Mouse (Mus musculus): ENCODE data around the gene Olfr146.

Olfr146 gene

DNA sequence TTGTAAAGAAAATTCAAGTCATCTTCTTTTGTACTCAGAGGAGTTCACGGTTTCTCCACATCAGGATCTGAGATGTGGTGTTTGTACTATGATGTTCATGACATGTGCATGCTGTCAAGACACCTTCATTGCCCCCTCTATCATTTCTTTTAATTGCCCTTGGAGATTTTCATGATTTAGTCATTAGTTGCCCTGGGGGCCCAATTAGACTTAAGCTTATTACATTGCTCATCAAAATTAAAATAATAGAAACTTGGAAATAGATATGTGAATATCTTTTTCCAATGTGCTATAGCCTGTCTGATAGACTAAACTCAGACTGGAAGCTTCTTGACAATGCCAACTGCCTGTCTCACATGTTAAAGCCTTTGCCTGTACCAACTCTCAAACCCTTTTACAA is at the start of gene Olfr146:
TSS of gene Olfr146 (minus strand) at position 101 of the 400 bp plus-strand sequence.
- no peak for DNase-seq (ENCODE audit: low spot score in 2 of 2)

DNA sequence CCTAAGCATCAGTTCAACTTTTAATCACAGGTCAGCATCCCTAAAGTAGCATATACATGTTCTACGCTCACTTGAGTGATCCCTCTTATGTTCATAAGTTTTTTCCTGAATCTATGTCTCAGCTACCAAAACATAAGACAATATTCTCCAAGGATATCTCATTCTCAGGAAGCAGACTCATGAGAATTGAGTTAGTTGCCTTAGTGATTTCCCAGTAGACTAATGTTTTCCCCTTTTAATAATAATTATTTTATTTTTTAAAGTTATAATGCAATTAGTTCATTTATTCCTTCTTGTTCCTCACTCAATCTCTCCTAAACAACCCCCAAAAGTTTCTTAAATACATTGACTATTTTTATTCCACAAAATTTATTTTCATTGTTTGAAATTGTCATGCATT is 41.7 kb upstream of the Olfr146 start, which contains the start of gene Olfr937:
TSS of gene Olfr937 (minus strand) at position 101 of the 400 bp plus-strand sequence.
- no peak for DNase-seq (ENCODE audit: low spot score in 2 of 2)

DNA sequence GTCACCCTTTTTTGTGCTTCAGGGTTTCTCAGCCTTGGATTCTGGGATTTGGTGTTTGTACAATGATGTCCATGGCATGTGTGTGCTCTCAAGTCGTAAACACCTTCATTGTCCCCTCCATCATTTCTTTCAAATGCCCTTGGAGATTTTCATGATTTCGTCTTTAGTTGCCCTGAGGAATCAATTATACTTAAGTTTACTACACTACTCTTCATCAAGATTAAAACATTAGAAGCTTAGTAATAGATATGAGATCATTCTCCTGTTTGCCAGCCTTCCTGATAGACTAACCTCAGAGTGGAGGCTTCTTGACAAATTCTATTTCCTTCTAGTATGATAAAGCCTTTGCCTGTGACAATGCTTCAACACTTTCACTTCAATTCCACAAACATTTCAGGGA is 23.6 kb downstream of the Olfr146 start, which contains the start of gene Olfr935:
TSS of gene Olfr935 (minus strand) at position 101 of the 400 bp plus-strand sequence.
- DNase-seq (ENCODE audit: low spot score in 2 of 2) = no peak

DNA sequence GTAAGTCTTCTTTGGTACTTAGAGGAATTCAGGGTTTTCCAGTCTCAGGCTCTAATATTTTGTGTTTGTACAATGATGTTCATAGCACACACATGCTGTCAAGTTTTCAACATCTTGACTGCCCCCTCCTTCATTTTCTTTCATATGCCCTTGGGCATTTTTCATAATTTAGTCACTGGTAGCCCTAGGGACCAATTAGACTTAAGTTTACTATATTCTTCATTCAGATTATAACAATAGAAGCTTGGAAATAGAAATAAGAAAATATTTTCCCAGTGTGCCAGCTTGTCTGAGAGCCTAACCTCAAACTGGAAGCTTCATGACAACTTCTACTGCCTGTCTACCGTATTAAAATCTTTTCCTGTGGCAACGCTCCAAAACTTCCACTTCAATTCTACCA is 35.0 kb downstream of the Olfr146 start, which contains the start of gene Olfr934:
TSS of gene Olfr934 (minus strand) at position 101 of the 400 bp plus-strand sequence.
- DNase-seq (ENCODE audit: low spot score in 2 of 2) = no peak

DNA sequence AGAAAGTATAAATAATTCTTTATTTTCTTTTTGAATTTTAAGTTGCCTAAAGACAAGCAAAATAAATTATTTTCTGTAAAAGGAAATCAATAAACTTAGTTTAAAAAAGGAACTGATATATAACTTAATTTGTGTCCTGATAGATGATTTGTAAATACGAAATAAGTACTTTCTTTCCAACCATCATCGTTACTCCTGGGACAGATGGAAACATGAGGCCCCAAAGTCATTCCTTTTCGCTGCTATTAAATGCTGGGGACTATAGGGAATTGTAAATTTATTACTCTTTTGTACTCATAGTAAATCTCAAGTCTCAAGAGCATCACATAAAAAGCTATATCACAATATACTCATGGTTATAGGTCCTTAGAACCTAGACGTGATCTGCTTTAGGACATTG is 51.2 kb downstream of the Olfr146 start, which contains the start of gene Olfr933:
TSS of gene Olfr933 (plus strand) at position 301 of the 400 bp plus-strand sequence.
- no peak for DNase-seq (ENCODE audit: low spot score in 2 of 2)
